Mouse (Mus musculus): ENCODE measurements around the gene Ripply3. TPM values are rescaled to one million over a fixed set of nuclear protein-coding genes. Genes with fewer than 3 reads are reported as not detected.
A peak's percentile ranks its signal among the peaks of the same experiment; 100 is the strongest.

Ripply3 gene
- polyA plus RNA-seq, 1 experiment from 2014 or later, result 0.99 TPM

- Histone ChIP-seq H3K27ac (ENCODE audit: low read depth, low read length) (peak overlapping the region; percentile 99), H3K9me3 (replicated peaks; ENCODE audit: control insufficient read depth, low read length) (no peaks in the 10 kb centered on the region), H3K36me3 (ENCODE audit: control insufficient read depth, insufficient read depth, low read length) (no peaks in the 10 kb centered on the region), H3K4me1 (ENCODE audit: control insufficient read depth, insufficient read depth, low read length) (peaks cover 14% of the 10 kb centered on the region), H3K9ac (ENCODE audit: low read length) (peak overlapping the region; percentile 80), H3K27me3 (replicated peaks; ENCODE audit: control insufficient read depth, insufficient read depth, low read length) (no peaks in the 10 kb centered on the region), H3K4me2 (ENCODE audit: low read length) (peak overlapping the region; percentile 58), H3K4me3 (ENCODE audit: low read depth, low read length) (peak overlapping the region; percentile 56)
- WGBS, result under 1% methylated on average over 20 of the region's 20 CpGs
- ATAC-seq (peak; percentile 85), DNase-seq (ENCODE audit: low spot score) (peak; percentile 96)
These were observed 15.5 kb upstream of the Ripply3 start for GRCm38 (mm10) chr16:94312663-94313228.

GRCm38 (mm10) chr16:94313229-94314030 lies 14.8 kb upstream of the Ripply3 start, which contains the start of gene Hlcs:
Hlcs (minus strand) TSS chr16:94313571.
- Histone ChIP-seq H3K4me1 (ENCODE audit: control insufficient read depth, insufficient read depth, low read length) (peaks cover 14% of the 10 kb centered on the region), H3K4me3 (ENCODE audit: low read depth, low read length) (peak within 1 kb of the TSS; percentile 56), H3K9me3 (replicated peaks; ENCODE audit: control insufficient read depth, low read length) (no peaks in the 10 kb centered on the region), H3K36me3 (ENCODE audit: control insufficient read depth, insufficient read depth, low read length) (no peaks in the 10 kb centered on the region), H3K4me2 (ENCODE audit: low read length) (peak within 1 kb of the TSS; percentile 58), H3K27me3 (replicated peaks; ENCODE audit: control insufficient read depth, insufficient read depth, low read length) (no peaks in the 10 kb centered on the region), H3K27ac (ENCODE audit: low read depth, low read length) (peak within 1 kb of the TSS; percentile 99), H3K9ac (ENCODE audit: low read length) (peak within 1 kb of the TSS; percentile 80)
- under 1% methylated on average over 61 of the region's 64 CpGs for WGBS
- ATAC-seq (peak; percentile 93), DNase-seq (ENCODE audit: low spot score) (peak; percentile 98)

DNA sequence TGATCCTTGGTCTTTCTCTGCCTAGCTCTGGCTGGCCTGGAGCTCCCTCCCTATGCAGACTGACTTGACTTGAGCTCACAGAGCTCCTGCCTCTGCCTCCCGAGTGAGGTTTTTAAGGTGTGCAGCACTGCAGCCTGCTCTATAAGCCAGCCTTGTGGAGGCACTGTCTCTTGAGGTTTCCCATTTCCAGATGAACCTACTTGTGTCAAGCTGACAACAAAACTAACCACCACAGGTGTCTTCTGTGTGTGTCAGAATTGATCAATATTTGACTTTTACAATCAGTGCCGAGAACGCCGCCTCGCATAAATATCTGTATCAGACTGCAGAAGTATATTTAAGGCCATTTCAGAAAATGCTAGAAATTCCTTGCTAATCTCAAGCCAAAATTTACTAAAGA lies 13.6 kb upstream of the Ripply3 start:
- WGBS, result 93% methylated on average over 5 of the region's 5 CpGs
- DNase-seq (ENCODE audit: low spot score), result no peak

DNA sequence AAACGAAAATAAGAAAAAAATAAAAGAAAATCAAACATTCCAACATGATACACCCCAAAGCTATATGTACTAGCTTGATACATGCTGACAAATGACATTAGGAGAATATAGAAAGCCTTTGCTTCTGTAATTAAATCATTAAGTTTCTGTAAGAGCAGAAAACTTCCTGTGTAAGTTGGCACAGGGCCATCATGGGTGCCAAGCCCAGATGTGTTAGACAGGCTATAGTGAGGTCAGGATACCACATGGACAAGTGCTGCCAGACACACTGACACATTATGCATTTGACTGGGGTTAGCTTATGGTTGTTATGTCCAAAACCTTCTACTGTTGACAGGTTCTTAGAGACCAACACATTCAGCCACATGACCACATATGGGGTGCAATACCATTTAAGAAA lies 13.0 kb upstream of the Ripply3 start:
- ATAC-seq, result no peak
- H3K27ac ChIP-seq (ENCODE audit: low read depth, low read length), result no peak overlapping the region
- H3K27me3 ChIP-seq (replicated peaks; ENCODE audit: control insufficient read depth, insufficient read depth, low read length), result no peaks in the 10 kb centered on the region
- 38% methylated on average over 1 of the region's 1 CpGs for WGBS
- H3K9me3 ChIP-seq (replicated peaks; ENCODE audit: control insufficient read depth, low read length), result no peaks in the 10 kb centered on the region
- no peak for DNase-seq (ENCODE audit: low spot score)
- no peaks in the 10 kb centered on the region for H3K36me3 ChIP-seq (ENCODE audit: control insufficient read depth, insufficient read depth, low read length)
- peaks cover 14% of the 10 kb centered on the region for H3K4me1 ChIP-seq (ENCODE audit: control insufficient read depth, insufficient read depth, low read length)
- H3K4me3 ChIP-seq (ENCODE audit: low read depth, low read length), result no peak overlapping the region
- H3K9ac ChIP-seq (ENCODE audit: low read length), result no peak overlapping the region
- no peak overlapping the region for H3K4me2 ChIP-seq (ENCODE audit: low read length)

More for the DNA sequence above, 13.6 kb upstream of the Ripply3 start:
- Histone ChIP-seq H3K36me3 (ENCODE audit: control insufficient read depth, insufficient read depth, low read length) (no peaks in the 10 kb centered on the region), H3K4me2 (ENCODE audit: low read length) (no peak overlapping the region), H3K9me3 (replicated peaks; ENCODE audit: control insufficient read depth, low read length) (no peaks in the 10 kb centered on the region), H3K27ac (ENCODE audit: low read depth, low read length) (peak overlapping the region; percentile 99; the same call in 1 of the 2 replicates), H3K4me3 (ENCODE audit: low read depth, low read length) (no peak overlapping the region), H3K4me1 (ENCODE audit: control insufficient read depth, insufficient read depth, low read length) (peaks cover 14% of the 10 kb centered on the region), H3K27me3 (replicated peaks; ENCODE audit: control insufficient read depth, insufficient read depth, low read length) (no peaks in the 10 kb centered on the region), H3K9ac (ENCODE audit: low read length) (no peak overlapping the region)
- no peak for ATAC-seq

GRCm38 (mm10) chr16:94317752-94318151 lies 10.5 kb upstream of the Ripply3 start:
- Histone ChIP-seq H3K27me3 (replicated peaks; ENCODE audit: control insufficient read depth, insufficient read depth, low read length) (no peaks in the 10 kb centered on the region), H3K4me3 (ENCODE audit: low read depth, low read length) (no peak overlapping the region), H3K27ac (ENCODE audit: low read depth, low read length) (no peak overlapping the region), H3K9me3 (replicated peaks; ENCODE audit: control insufficient read depth, low read length) (no peaks in the 10 kb centered on the region), H3K9ac (ENCODE audit: low read length) (no peak overlapping the region), H3K4me2 (ENCODE audit: low read length) (no peak overlapping the region), H3K36me3 (ENCODE audit: control insufficient read depth, insufficient read depth, low read length) (no peaks in the 10 kb centered on the region), H3K4me1 (ENCODE audit: control insufficient read depth, insufficient read depth, low read length) (peaks cover 8% of the 10 kb centered on the region; the same call in 1 of the 2 replicates)
- 84% methylated on average over 5 of the region's 5 CpGs for WGBS
- ATAC-seq, result no peak
- no peak for DNase-seq (ENCODE audit: low spot score)

DNA sequence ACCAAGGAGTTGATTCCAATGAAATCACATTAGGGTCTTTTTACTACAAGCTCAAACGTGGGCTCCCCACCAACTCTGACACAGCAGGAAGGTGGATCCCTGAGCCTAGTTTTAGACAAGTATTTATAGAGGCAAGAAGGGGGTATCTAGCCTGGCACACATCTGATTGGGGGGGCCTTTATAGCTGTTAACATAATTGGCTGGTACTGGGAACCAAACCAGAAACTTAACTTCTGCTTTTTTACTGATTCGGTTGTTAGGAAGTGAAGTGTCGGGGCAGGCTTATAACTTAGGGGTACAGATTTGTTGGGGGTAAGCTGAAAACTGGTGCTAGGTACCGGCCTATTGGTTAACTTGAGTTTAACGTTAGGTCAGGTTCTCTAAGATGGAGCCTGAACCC lies 8.0 kb upstream of the Ripply3 start:
- no peak overlapping the region for H3K9ac ChIP-seq (ENCODE audit: low read length)
- H3K4me1 ChIP-seq (ENCODE audit: control insufficient read depth, insufficient read depth, low read length), result no peaks in the 10 kb centered on the region
- H3K36me3 ChIP-seq (ENCODE audit: control insufficient read depth, insufficient read depth, low read length), result no peaks in the 10 kb centered on the region
- WGBS, result 84% methylated on average over 5 of the region's 5 CpGs
- no peak overlapping the region for H3K4me3 ChIP-seq (ENCODE audit: low read depth, low read length)
- H3K27ac ChIP-seq (ENCODE audit: low read depth, low read length), result no peak overlapping the region
- ATAC-seq, result no peak
- H3K9me3 ChIP-seq (replicated peaks; ENCODE audit: control insufficient read depth, low read length), result no peaks in the 10 kb centered on the region
- DNase-seq (ENCODE audit: low spot score), result no peak
- no peaks in the 10 kb centered on the region for H3K27me3 ChIP-seq (replicated peaks; ENCODE audit: control insufficient read depth, insufficient read depth, low read length)
- H3K4me2 ChIP-seq (ENCODE audit: low read length), result no peak overlapping the region

DNA sequence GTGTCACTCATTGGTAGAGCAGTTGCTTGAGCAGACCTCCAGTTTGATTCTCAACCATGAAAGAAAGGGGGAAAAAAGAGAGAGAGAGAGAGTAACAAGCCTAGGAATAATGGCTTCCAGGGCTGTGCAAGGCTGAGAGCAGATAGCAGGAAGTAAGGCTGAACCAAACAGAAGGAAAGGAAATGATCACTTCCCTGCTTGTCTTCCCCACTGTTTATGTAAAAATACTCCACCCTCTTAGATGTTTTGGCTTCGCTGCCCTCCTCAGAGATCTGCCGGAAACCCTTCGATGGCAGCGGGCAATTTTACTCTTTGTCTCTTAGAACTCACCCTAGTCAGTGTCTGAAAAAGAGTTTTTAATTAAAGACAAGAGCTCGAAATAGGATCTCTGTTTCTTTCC lies 4.5 kb upstream of the Ripply3 start:
- Histone ChIP-seq H3K4me1 (ENCODE audit: control insufficient read depth, insufficient read depth, low read length) (peaks cover 9% of the 10 kb centered on the region), H3K4me3 (ENCODE audit: low read depth, low read length) (no peak overlapping the region), H3K27me3 (replicated peaks; ENCODE audit: control insufficient read depth, insufficient read depth, low read length) (peaks cover 15% of the 10 kb centered on the region), H3K9me3 (replicated peaks; ENCODE audit: control insufficient read depth, low read length) (no peaks in the 10 kb centered on the region), H3K27ac (ENCODE audit: low read depth, low read length) (no peak overlapping the region), H3K4me2 (ENCODE audit: low read length) (no peak overlapping the region), H3K36me3 (ENCODE audit: control insufficient read depth, insufficient read depth, low read length) (no peaks in the 10 kb centered on the region), H3K9ac (ENCODE audit: low read length) (no peak overlapping the region)
- no peak for DNase-seq (ENCODE audit: low spot score)
- WGBS, result 81% methylated on average over 5 of the region's 5 CpGs
- no peak for ATAC-seq

- Histone ChIP-seq H3K36me3 (ENCODE audit: control insufficient read depth, insufficient read depth, low read length) (no peaks in the 10 kb centered on the region), H3K4me2 (ENCODE audit: low read length) (no peak overlapping the region), H3K4me1 (ENCODE audit: control insufficient read depth, insufficient read depth, low read length) (peaks cover 21% of the 10 kb centered on the region), H3K27ac (ENCODE audit: low read depth, low read length) (no peak overlapping the region), H3K9ac (ENCODE audit: low read length) (no peak overlapping the region), H3K9me3 (replicated peaks; ENCODE audit: control insufficient read depth, low read length) (no peaks in the 10 kb centered on the region), H3K4me3 (ENCODE audit: low read depth, low read length) (no peak overlapping the region), H3K27me3 (replicated peaks; ENCODE audit: control insufficient read depth, insufficient read depth, low read length) (peaks cover 18% of the 10 kb centered on the region)
- no peak for DNase-seq (ENCODE audit: low spot score)
- WGBS, result 89% methylated on average over 3 of the region's 3 CpGs
- no peak for ATAC-seq
These were observed 2.2 kb upstream of the Ripply3 start for GRCm38 (mm10) chr16:94326008-94326407.
